Mouse (Mus musculus): ENCODE measurements around the gene Sh3bp5.

DNA sequence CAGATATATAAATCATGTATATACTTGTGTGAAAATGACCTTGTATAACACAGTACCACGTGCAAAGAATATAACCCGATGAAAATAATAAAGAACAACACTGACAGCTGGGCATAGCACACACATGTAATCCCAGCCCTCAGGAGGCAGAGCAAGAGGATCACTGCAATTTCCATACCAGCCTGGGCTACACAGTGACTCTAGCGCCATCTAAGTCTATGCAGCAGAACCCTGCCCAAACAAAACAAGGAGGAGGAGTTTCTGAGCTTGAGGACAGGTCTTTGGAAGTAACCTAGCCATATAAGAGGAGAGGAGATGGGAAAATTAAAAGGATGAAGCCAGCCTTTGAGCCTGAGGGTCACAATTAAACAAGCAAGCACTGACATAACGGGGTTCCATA lies 33.8 kb upstream of the Sh3bp5 start:
- TF ChIP-seq GATA1 (IDR thresholded peaks at IDR 0.05; ENCODE audit: low read length) (no peak), TAL1 (IDR thresholded peaks at IDR 0.05; ENCODE audit: low read length) (no peak)
